ENCODE assay signal across 10 mouse cellular contexts in genomic region chr11:44832227-44832939, GRCm38 (mm10).
DNase-seq lines count a peak whose midpoint lies in the region; ATAC-seq and TF ChIP-seq lines count a peak whose summit lies in the region.
"Had no signal": no experiment of that assay in that cellular context is flagged by ENCODE, and none has a peak within 500 bp of the region (broad histone marks: within the 10 kb centered on the region; RNA-seq: fewer than 3 reads in every experiment).

No protein-coding gene starts in this region.

- WGBS in forebrain, postnatal 0 days: 9% methylated on average over 14 of the region's 14 CpGs
- 3% methylated on average over 14 of the region's 14 CpGs for WGBS in midbrain, embryonic 13.5 days
- WGBS in liver, postnatal 0 days (ENCODE audit: insufficient replicate concordance): 43% methylated on average over 14 of the region's 14 CpGs

- H3K9me3 ChIP-seq in forebrain, postnatal 0 days (ENCODE audit: low read length): no peaks in the 10 kb centered on the region
- H3K9me3 ChIP-seq in midbrain, embryonic 13.5 days: no peaks in the 10 kb centered on the region
- H3K9me3 ChIP-seq in liver, postnatal 0 days (ENCODE audit: low read length): no peaks in the 10 kb centered on the region

- H3K27ac ChIP-seq in forebrain, postnatal 0 days (ENCODE audit: low read depth, low read length): no peak overlapping the region
- H3K27ac ChIP-seq in midbrain, embryonic 13.5 days: peak overlapping the region; percentile 75
- H3K27ac ChIP-seq in liver, postnatal 0 days (ENCODE audit: low read depth): no peak overlapping the region
- H3K27ac ChIP-seq: macrophage had no signal

- no peak overlapping the region for H3K4me3 ChIP-seq in forebrain, postnatal 0 days (ENCODE audit: low read depth, low read length)
- H3K4me3 ChIP-seq in midbrain, embryonic 13.5 days (replicated peaks): peak overlapping the region; percentile 23
- H3K4me3 ChIP-seq in liver, postnatal 0 days (ENCODE audit: low read depth, low read length): no peak overlapping the region

- H3K9ac ChIP-seq in forebrain, postnatal 0 days: no peak overlapping the region
- peak overlapping the region; percentile 67 for H3K9ac ChIP-seq in midbrain, embryonic 13.5 days (replicated peaks)
- no peak overlapping the region for H3K9ac ChIP-seq in liver, postnatal 0 days (replicated peaks)

- H3K4me2 ChIP-seq in forebrain, postnatal 0 days (ENCODE audit: low read depth): peak overlapping the region; percentile 6; the same call in 1 of the 2 replicates
- H3K4me2 ChIP-seq in midbrain, embryonic 13.5 days (replicated peaks): peak overlapping the region; percentile 40
- no peak overlapping the region for H3K4me2 ChIP-seq in liver, postnatal 0 days (ENCODE audit: low read depth, low read length)

- no peak for TF ChIP-seq EP300 in liver, postnatal 0 days (IDR thresholded peaks at IDR 0.05; ENCODE audit: low read depth)

- peaks cover 13% of the 10 kb centered on the region; the same call in 1 of the 2 replicates for H3K4me1 ChIP-seq in forebrain, postnatal 0 days (ENCODE audit: insufficient read depth)
- H3K4me1 ChIP-seq in midbrain, embryonic 13.5 days (replicated peaks): peaks cover 42% of the 10 kb centered on the region
- no peaks in the 10 kb centered on the region for H3K4me1 ChIP-seq in liver, postnatal 0 days (ENCODE audit: insufficient read depth)

- H3K36me3 ChIP-seq in forebrain, postnatal 0 days (ENCODE audit: insufficient read depth): no peaks in the 10 kb centered on the region
- H3K36me3 ChIP-seq in midbrain, embryonic 13.5 days: no peaks in the 10 kb centered on the region
- H3K36me3 ChIP-seq in liver, postnatal 0 days (replicated peaks; ENCODE audit: insufficient read depth, low read length): no peaks in the 10 kb centered on the region

- peaks cover 39% of the 10 kb centered on the region for H3K27me3 ChIP-seq in forebrain, postnatal 0 days (ENCODE audit: insufficient read depth, low read length)
- H3K27me3 ChIP-seq in midbrain, embryonic 13.5 days: peaks cover 12% of the 10 kb centered on the region; the same call in 1 of the 2 replicates
- H3K27me3 ChIP-seq in liver, postnatal 0 days (ENCODE audit: insufficient read depth, low read length): 0 out of 2 replicates have a peak, but pooled peaks cover 4% of the 10 kb centered on the region

- TF ChIP-seq CTCF in forebrain, postnatal 0 days (IDR thresholded peaks at IDR 0.05; ENCODE audit: low read depth): no peak
- no peak for TF ChIP-seq CTCF in liver, postnatal 0 days (IDR thresholded peaks at IDR 0.05; ENCODE audit: low read depth)

- peak; percentile 6; the same call in 1 of the 2 replicates for ATAC-seq in forebrain, postnatal 0 days
- peak; percentile 61 for ATAC-seq in midbrain, embryonic 13.5 days
- no peak for ATAC-seq in liver, postnatal 0 days

- peak; percentile 30 for DNase-seq in ZHBTc4 (ENCODE audit: low read depth, low spot score)
- peak; percentile 47 to 55 for DNase-seq in cerebellum, postnatal 25 days
- DNase-seq in forebrain, postnatal 0 days: peak; percentile 22
- no peak for DNase-seq in gastrocnemius, postnatal 10 days
- DNase-seq in spleen, adult 18-20 months: no peak
- no peak for DNase-seq in liver, postnatal 0 days
- DNase-seq in left cerebral cortex, adult 8-10 months (ENCODE audit: low spot score in 2 of 2): no peak
- DNase-seq: thymus, adult 18-20 months had no signal

Comparison
In these comparisons a context has a peak if more than half of its experiments do, and no peak if none do; other contexts are left out.
1. DNase-seq: peak in ZHBTc4 (single experiment), cerebellum, postnatal 25 days (2 of 2) and forebrain, postnatal 0 days (single experiment); none in gastrocnemius, postnatal 10 days (single experiment), spleen, adult 18-20 months (0 of 2), liver, postnatal 0 days (single experiment) and left cerebral cortex, adult 8-10 months (0 of 2).